Mouse (Mus musculus) embryonic facial prominence, embryonic 14.5 days (tissue): Measurements from ENCODE around the gene Ctse. TPM values are rescaled to one million over a fixed set of nuclear protein-coding genes. Genes with fewer than 3 reads are reported as not detected.
A peak's percentile ranks its signal among the peaks of the same experiment; 100 is the strongest.
"Not testable (repeated sequence)": the region's sequence is repeated elsewhere in the genome, so short reads cannot be mapped to it uniquely, and the experiment has no call there.

ENCODE experiments used
- ATAC-seq: fragments of 200-750 bp; cut with Nextera tagmentation; 2 replicates; pipeline ENCODE4 v1.8.0; 2017; ENCODE audit warnings: low read depth, moderate number of reproducible peaks, moderate TSS enrichment
- DNase-seq: peaks from one replicate; pipeline ENCODE4 v3.0.0-alpha.2; 2015; ENCODE audit warnings: low spot score
- H3K27ac ChIP-seq: fragments of 300-500 bp; sonication (generic); replicated peaks from 2 replicates; pipeline ENCODE4 v1.5.1; 2014; ENCODE audit warnings: low read depth, mild to moderate bottlenecking, low read length, moderate library complexity
- H3K27me3 ChIP-seq: fragments of 300-500 bp; sonication (generic); replicated peaks from 2 replicates; pipeline ENCODE4 v1.6.1; 2014; ENCODE audit warnings: low read length; ENCODE audit not compliant: control insufficient read depth, insufficient read depth
- H3K36me3 ChIP-seq: fragments of 300-500 bp; sonication (generic); 2 replicates; pipeline ENCODE4 v1.6.1; 2014; ENCODE audit warnings: low read length, mixed read lengths; ENCODE audit not compliant: control insufficient read depth, insufficient read depth
- H3K4me1 ChIP-seq: fragments of 300-500 bp; sonication (generic); 2 replicates; pipeline ENCODE4 v1.6.1; 2014; ENCODE audit warnings: antibody characterized with exemption, low read length; ENCODE audit not compliant: control insufficient read depth, insufficient read depth
- H3K4me2 ChIP-seq: fragments of 300-500 bp; sonication (generic); 2 replicates; pipeline ENCODE4 v1.6.1; 2014; ENCODE audit warnings: low read depth, mild to moderate bottlenecking, low read length, moderate library complexity, mixed read lengths
- H3K4me3 ChIP-seq: fragments of 300-500 bp; sonication (generic); 2 replicates; pipeline ENCODE4 v1.5.1; 2014; ENCODE audit warnings: low read depth, mild to moderate bottlenecking, low read length
- H3K9ac ChIP-seq: fragments of 300-500 bp; sonication (generic); 2 replicates; pipeline ENCODE4 v1.6.1; 2014; ENCODE audit warnings: low read depth, mild to moderate bottlenecking, low read length, moderate library complexity, mixed read lengths
- H3K9me3 ChIP-seq: fragments of 300-500 bp; sonication (generic); 2 replicates; pipeline ENCODE4 v1.6.1; 2016; ENCODE audit warnings: low read length; ENCODE audit not compliant: control insufficient read depth
- WGBS: fragments of 180-500 bp; shearing (Covaris S2); extraction: QIAGEN DNeasy Blood & Tissue Kit; methylation state at CpG from one replicate; pipeline ENCODE4 v1.1.7; 2014; 5-methylcytosine and 5-hydroxymethylcytosine counted together
- polyA plus RNA-seq: library from polyadenylated mRNA; unstranded; fragments of >200 nt; fragmentation: Nextera tagmentation; extraction: Ambion mirVana; gene quantifications from 2 replicates; pipeline ENCODE4 v1.2.1, GENCODE M21; 2014

Gene Ctse
- polyA plus RNA-seq, 1 experiment from 2014 or later = 0.15 TPM

DNA sequence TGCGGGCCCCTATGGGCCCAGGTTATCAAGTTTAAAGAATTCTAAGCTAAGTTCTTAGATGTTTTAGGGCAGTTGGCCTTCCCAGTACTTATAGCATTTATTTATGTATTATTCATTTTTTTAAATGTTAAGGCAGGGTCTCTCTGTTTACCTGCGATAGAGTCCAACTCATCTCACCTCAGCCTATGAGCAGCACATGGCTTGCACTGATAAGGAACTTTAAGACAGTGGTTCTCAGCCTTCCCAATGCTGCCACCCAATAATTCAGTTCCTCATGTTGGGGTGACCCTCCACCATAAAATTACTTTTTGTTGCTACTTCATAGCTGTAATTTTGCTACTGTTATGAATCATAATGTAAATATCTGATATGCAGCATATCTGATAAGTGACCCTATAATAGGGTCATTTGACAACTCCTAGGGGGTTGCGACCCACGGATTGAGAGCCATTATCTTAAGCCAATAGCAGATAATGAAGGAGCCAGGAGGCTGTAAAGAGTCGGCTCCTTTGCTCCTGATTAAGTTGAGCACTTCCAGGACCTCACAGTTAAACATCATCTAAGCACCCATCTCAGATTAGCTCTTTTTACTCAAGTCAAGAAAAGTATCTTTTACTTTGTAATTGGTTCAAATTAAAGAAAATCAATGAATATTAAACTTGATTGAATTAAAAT is 21.4 kb upstream of the Ctse start:
- Histone ChIP-seq H3K4me2 (no peak overlapping the region), H3K36me3 (no peaks in the 10 kb centered on the region), H3K4me1 (no peaks in the 10 kb centered on the region), H3K9me3 (peaks cover 5% of the 10 kb centered on the region; the same call in 1 of the 2 replicates), H3K4me3 (no peak overlapping the region), H3K27me3 (no peaks in the 10 kb centered on the region), H3K27ac (no peak overlapping the region), H3K9ac (no peak overlapping the region)
- WGBS = 76% methylated on average over 5 of the region's 5 CpGs
- DNase-seq (no peak), ATAC-seq (no peak)

DNA sequence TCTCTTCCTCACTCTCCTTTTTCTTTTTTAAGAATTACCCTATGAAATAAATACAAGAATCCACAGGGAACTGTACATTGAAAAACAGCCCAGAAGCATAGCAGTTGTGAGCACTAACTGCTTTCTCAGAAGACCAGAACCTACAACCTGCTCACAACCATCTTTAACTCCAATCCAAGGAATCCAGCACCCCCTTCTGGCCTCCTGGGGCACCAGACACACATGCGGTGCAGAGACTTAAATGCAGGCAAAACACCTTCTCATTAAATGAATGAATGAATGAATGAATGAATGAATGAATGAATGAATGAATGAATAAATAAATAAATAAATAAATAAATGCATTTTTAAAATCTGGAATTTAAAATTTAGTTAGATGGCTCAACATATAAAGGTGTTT is 19.5 kb upstream of the Ctse start:
- Histone ChIP-seq H3K4me2 (no peak overlapping the region), H3K4me1 (no peaks in the 10 kb centered on the region), H3K27me3 (no peaks in the 10 kb centered on the region), H3K36me3 (no peaks in the 10 kb centered on the region), H3K9ac (no peak overlapping the region), H3K27ac (no peak overlapping the region), H3K9me3 (peaks cover 5% of the 10 kb centered on the region; the same call in 1 of the 2 replicates), H3K4me3 (no peak overlapping the region)
- ATAC-seq (no peak), DNase-seq (no peak)
- 86% methylated on average over 1 of the region's 1 CpGs for WGBS

DNA sequence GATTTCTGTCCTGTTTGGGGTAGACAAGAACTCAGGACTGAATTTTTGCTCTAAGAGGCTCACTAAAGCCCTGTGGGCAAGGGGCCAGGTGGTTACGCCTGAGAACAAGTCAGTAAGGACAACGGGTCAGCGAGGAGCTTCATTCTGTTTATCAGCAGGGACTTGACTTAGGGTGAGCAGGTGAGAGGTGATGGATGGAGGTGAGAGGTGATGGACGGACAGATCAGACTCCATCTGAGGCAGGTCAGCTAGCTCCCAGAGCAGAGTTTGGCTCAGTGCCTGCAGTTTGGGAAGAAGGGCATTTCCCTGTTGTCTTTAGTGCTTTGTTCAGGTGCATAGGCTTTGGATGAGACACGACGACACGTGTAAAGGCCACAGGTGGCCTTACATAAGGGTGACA is 18.8 kb upstream of the Ctse start:
- H3K4me2 ChIP-seq = no peak overlapping the region
- H3K36me3 ChIP-seq = no peaks in the 10 kb centered on the region
- H3K9me3 ChIP-seq = peaks cover 5% of the 10 kb centered on the region; the same call in 1 of the 2 replicates
- no peaks in the 10 kb centered on the region for H3K27me3 ChIP-seq
- no peak overlapping the region for H3K4me3 ChIP-seq
- no peaks in the 10 kb centered on the region for H3K4me1 ChIP-seq
- H3K9ac ChIP-seq = no peak overlapping the region
- ATAC-seq (no peak), DNase-seq (no peak)
- H3K27ac ChIP-seq = no peak overlapping the region
- 90% methylated on average over 7 of the region's 7 CpGs for WGBS

DNA sequence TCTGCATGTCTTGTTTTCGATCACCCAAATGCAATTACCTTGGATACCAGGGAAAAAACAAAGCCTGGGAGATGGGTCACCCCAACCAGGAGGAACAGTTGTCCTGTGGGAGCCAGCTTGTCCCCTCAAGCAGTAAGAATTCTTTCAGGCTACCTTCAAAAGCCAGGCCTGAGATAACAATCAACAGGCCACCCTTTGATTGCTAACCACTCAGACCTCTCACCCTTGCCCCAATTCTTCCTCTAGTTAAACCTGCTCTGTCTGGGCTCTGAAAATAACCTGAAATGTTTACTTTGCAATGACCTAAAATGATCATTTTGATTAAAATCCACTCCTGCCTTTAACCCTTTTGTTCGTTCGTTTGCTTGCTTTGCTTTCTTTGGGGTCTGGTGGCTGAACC is 14.5 kb upstream of the Ctse start:
- ATAC-seq = no peak
- Histone ChIP-seq H3K27ac (no peak overlapping the region), H3K4me2 (no peak overlapping the region), H3K9me3 (peaks cover 5% of the 10 kb centered on the region; the same call in 1 of the 2 replicates), H3K36me3 (no peaks in the 10 kb centered on the region), H3K27me3 (no peaks in the 10 kb centered on the region), H3K4me3 (no peak overlapping the region), H3K4me1 (no peaks in the 10 kb centered on the region), H3K9ac (no peak overlapping the region)
- DNase-seq = no peak
- WGBS = 74% methylated on average over 3 of the region's 3 CpGs

DNA sequence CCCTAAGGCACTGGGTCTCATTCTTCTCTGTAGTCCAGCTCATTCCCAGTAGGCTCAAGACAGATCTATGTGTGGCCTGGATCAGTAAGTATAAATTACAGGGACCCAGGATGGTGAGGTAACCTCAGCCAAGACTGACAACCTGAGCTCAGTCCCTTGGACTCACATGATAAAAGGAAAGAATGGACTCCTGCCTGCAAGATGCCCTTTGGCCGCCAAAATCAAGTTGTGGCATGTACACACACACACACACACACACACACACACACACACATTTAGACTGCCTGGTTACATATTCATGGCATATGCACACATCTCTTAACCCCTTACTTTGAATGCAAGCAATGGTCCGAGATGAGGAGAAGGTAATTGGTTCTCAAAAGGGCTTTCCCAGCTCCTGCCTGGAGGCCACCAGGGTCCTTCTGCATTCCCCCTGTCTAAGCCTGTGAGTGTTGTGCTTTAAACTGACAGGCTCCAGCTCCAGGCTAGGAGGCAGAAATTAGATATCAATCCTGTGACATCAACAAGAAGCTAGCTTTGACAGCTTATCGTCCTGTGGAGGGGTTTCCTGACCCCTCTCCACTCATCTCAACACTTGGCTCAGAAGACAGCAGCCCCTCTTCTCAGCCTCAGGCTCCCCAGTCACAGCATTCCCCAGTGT is 13.8 kb upstream of the Ctse start:
- Histone ChIP-seq H3K4me2 (no peak overlapping the region), H3K4me1 (no peaks in the 10 kb centered on the region), H3K27ac (no peak overlapping the region), H3K4me3 (no peak overlapping the region), H3K9ac (no peak overlapping the region), H3K36me3 (no peaks in the 10 kb centered on the region), H3K9me3 (peaks cover 4% of the 10 kb centered on the region; the same call in 1 of the 2 replicates), H3K27me3 (no peaks in the 10 kb centered on the region)
- 51% methylated on average over 3 of the region's 3 CpGs for WGBS
- ATAC-seq = no peak
- no peak for DNase-seq

DNA sequence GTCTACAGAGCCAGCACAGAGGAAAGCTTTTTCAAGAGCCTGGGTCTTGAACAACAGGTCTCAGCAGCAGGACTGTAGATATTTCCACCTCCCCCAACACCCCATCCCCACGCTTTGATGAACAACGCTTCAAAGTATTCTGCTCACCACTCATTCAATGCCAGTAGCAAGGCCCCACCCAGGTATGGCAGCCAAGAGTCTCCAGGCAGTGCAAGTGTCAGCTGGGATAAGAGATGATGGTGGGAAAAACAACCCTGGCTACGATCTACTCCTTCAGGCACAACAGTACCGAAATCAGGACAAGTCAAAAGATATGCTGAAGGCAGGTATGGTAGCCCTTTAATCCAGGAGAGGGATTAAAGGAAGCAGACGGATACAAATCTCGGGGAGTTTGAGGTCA is 11.9 kb upstream of the Ctse start:
- 83% methylated on average over 6 of the region's 6 CpGs for WGBS
- no peak overlapping the region for H3K4me2 ChIP-seq
- H3K27me3 ChIP-seq = no peaks in the 10 kb centered on the region
- no peak for DNase-seq
- no peak overlapping the region for H3K4me3 ChIP-seq
- no peaks in the 10 kb centered on the region for H3K4me1 ChIP-seq
- no peaks in the 10 kb centered on the region for H3K9me3 ChIP-seq
- H3K36me3 ChIP-seq = no peaks in the 10 kb centered on the region
- H3K9ac ChIP-seq = no peak overlapping the region
- ATAC-seq = no peak
- no peak overlapping the region for H3K27ac ChIP-seq

DNA sequence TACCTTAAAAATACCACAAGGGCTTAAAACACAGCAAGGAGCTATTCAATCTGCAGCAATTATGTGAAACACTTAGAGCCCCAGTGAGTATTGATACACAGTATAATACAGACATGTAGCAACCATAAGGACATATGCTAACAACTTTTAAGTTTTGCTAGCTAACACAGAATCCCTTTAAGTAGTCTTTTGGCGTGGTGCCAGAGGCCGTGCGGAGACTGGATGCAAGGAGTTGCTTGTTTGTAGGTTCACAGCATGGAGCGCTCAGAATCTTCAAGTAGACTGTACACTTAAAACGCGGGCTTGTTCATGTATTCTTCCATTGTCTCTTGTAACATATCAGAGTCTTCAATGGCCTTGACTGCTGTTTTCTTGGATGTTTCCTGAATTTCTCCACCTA is 5.9 kb upstream of the Ctse start:
- H3K4me3 ChIP-seq, H3K4me1 ChIP-seq, H3K27me3 ChIP-seq, H3K36me3 ChIP-seq, ATAC-seq, H3K27ac ChIP-seq, H3K9ac ChIP-seq, H3K9me3 ChIP-seq, H3K4me2 ChIP-seq: not testable (repeated sequence)
- peak; percentile 67 for DNase-seq
- WGBS = 55% methylated on average over 6 of the region's 6 CpGs

DNA sequence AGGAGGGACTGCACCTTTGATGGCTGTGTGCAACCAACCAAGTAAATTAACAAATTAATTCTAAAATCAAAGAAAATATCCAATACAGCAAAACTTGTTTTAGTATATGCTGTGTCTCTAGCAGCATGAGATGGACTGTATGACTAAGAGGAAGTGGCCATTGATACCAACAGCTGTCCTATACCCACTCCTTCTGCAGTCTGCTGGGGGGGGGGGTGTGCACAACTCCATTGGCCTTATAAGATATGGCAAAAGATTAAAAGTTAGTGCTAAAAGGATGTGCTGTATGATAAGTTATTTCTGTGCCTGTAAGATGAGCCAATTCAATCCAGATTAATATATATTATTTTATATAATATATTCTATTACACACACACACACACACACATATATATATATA is 3.6 kb upstream of the Ctse start:
- Histone ChIP-seq H3K36me3 (no peaks in the 10 kb centered on the region), H3K9me3 (no peaks in the 10 kb centered on the region), H3K4me2 (no peak overlapping the region), H3K27me3 (no peaks in the 10 kb centered on the region), H3K9ac (no peak overlapping the region), H3K4me1 (no peaks in the 10 kb centered on the region), H3K4me3 (no peak overlapping the region), H3K27ac (no peak overlapping the region)
- ATAC-seq (no peak), DNase-seq (no peak)
